Mouse (Mus musculus): ENCODE data around the gene Dglucy. TPM values are rescaled to one million over a fixed set of nuclear protein-coding genes. Genes with fewer than 3 reads are reported as not detected.
A peak's percentile ranks its signal among the peaks of the same experiment; 100 is the strongest.

Dglucy gene
- total RNA-seq, 1 experiment from 2014 or later: 4.6 TPM

- no peak for ATAC-seq (replicated peaks in 1 of 2; ENCODE audit: insufficient read depth in 1 of 2, low FRiP score in 2 of 2, low TSS enrichment in 1 of 2, low read depth in 1 of 2, poor library complexity in 2 of 2, severe bottlenecking in 2 of 2)
Observed at GRCm38 (mm10) chr12:100897736-100898650, 119.1 kb downstream of the Dglucy start.

GRCm38 (mm10) chr12:100899111-100899640 is 120.3 kb downstream of the Dglucy start:
- peak; percentile 54 for ATAC-seq (replicated peaks in 1 of 2; ENCODE audit: insufficient read depth in 1 of 2, low FRiP score in 2 of 2, low TSS enrichment in 1 of 2, low read depth in 1 of 2, poor library complexity in 2 of 2, severe bottlenecking in 2 of 2)

GRCm38 (mm10) chr12:100900901-100901300 is 122.0 kb downstream of the Dglucy start:
- ATAC-seq (replicated peaks in 1 of 2; ENCODE audit: insufficient read depth in 1 of 2, low FRiP score in 2 of 2, low TSS enrichment in 1 of 2, low read depth in 1 of 2, poor library complexity in 2 of 2, severe bottlenecking in 2 of 2): no peak

- no peak for ATAC-seq (replicated peaks in 1 of 2; ENCODE audit: insufficient read depth in 1 of 2, low FRiP score in 2 of 2, low TSS enrichment in 1 of 2, low read depth in 1 of 2, poor library complexity in 2 of 2, severe bottlenecking in 2 of 2)
Observed at GRCm38 (mm10) chr12:100901386-100901785, 122.5 kb downstream of the Dglucy start.

- no peak for ATAC-seq (replicated peaks in 1 of 2; ENCODE audit: insufficient read depth in 1 of 2, low FRiP score in 2 of 2, low TSS enrichment in 1 of 2, low read depth in 1 of 2, poor library complexity in 2 of 2, severe bottlenecking in 2 of 2)
Observed at GRCm38 (mm10) chr12:100903761-100904160, 124.9 kb downstream of the Dglucy start.

- ATAC-seq (replicated peaks in 1 of 2; ENCODE audit: insufficient read depth in 1 of 2, low FRiP score in 2 of 2, low TSS enrichment in 1 of 2, low read depth in 1 of 2, poor library complexity in 2 of 2, severe bottlenecking in 2 of 2): no peak
Observed at GRCm38 (mm10) chr12:100906861-100907260, 128.0 kb downstream of the Dglucy start.

- peak; percentile 30 to 39; a peak in 1 of 4 replicates for ATAC-seq (replicated peaks in 1 of 2; ENCODE audit: insufficient read depth in 1 of 2, low FRiP score in 2 of 2, low TSS enrichment in 1 of 2, low read depth in 1 of 2, poor library complexity in 2 of 2, severe bottlenecking in 2 of 2)
Observed at GRCm38 (mm10) chr12:100907598-100908297, 128.9 kb downstream of the Dglucy start, which contains the start of gene Gpr68. Gene Gpr68 (minus strand): TSS chr12:100908198.

- no peak for ATAC-seq (replicated peaks in 1 of 2; ENCODE audit: insufficient read depth in 1 of 2, low FRiP score in 2 of 2, low TSS enrichment in 1 of 2, low read depth in 1 of 2, poor library complexity in 2 of 2, severe bottlenecking in 2 of 2)
Observed at GRCm38 (mm10) chr12:100908298-100909034, 129.6 kb downstream of the Dglucy start.

GRCm38 (mm10) chr12:100909765-100910164 is 130.9 kb downstream of the Dglucy start:
- no peak for ATAC-seq (replicated peaks in 1 of 2; ENCODE audit: insufficient read depth in 1 of 2, low FRiP score in 2 of 2, low TSS enrichment in 1 of 2, low read depth in 1 of 2, poor library complexity in 2 of 2, severe bottlenecking in 2 of 2)

- no peak for ATAC-seq (replicated peaks in 1 of 2; ENCODE audit: insufficient read depth in 1 of 2, low FRiP score in 2 of 2, low TSS enrichment in 1 of 2, low read depth in 1 of 2, poor library complexity in 2 of 2, severe bottlenecking in 2 of 2)
Observed at GRCm38 (mm10) chr12:100910731-100911130, 131.9 kb downstream of the Dglucy start.

GRCm38 (mm10) chr12:100924646-100925339 is 145.9 kb downstream of the Dglucy start:
- ATAC-seq (replicated peaks in 1 of 2; ENCODE audit: insufficient read depth in 1 of 2, low FRiP score in 2 of 2, low TSS enrichment in 1 of 2, low read depth in 1 of 2, poor library complexity in 2 of 2, severe bottlenecking in 2 of 2): peak; percentile 63 to 80

- ATAC-seq (replicated peaks in 1 of 2; ENCODE audit: insufficient read depth in 1 of 2, low FRiP score in 2 of 2, low TSS enrichment in 1 of 2, low read depth in 1 of 2, poor library complexity in 2 of 2, severe bottlenecking in 2 of 2): peak; percentile 39 to 54; a peak in 2 of 4 replicates
Observed at GRCm38 (mm10) chr12:100925644-100926619, 147.1 kb downstream of the Dglucy start.

GRCm38 (mm10) chr12:100928286-100928685 is 149.4 kb downstream of the Dglucy start:
- ATAC-seq (replicated peaks in 1 of 2; ENCODE audit: insufficient read depth in 1 of 2, low FRiP score in 2 of 2, low TSS enrichment in 1 of 2, low read depth in 1 of 2, poor library complexity in 2 of 2, severe bottlenecking in 2 of 2): no peak

- ATAC-seq (replicated peaks in 1 of 2; ENCODE audit: insufficient read depth in 1 of 2, low FRiP score in 2 of 2, low TSS enrichment in 1 of 2, low read depth in 1 of 2, poor library complexity in 2 of 2, severe bottlenecking in 2 of 2): no peak
Observed at GRCm38 (mm10) chr12:100931653-100932052, 152.8 kb downstream of the Dglucy start.

GRCm38 (mm10) chr12:100934796-100935195 is 155.9 kb downstream of the Dglucy start:
- ATAC-seq (replicated peaks in 1 of 2; ENCODE audit: insufficient read depth in 1 of 2, low FRiP score in 2 of 2, low TSS enrichment in 1 of 2, low read depth in 1 of 2, poor library complexity in 2 of 2, severe bottlenecking in 2 of 2): no peak

GRCm38 (mm10) chr12:100936116-100936515 is 157.3 kb downstream of the Dglucy start:
- ATAC-seq (replicated peaks in 1 of 2; ENCODE audit: insufficient read depth in 1 of 2, low FRiP score in 2 of 2, low TSS enrichment in 1 of 2, low read depth in 1 of 2, poor library complexity in 2 of 2, severe bottlenecking in 2 of 2): peak; percentile 63 to 74; a peak in 3 of 4 replicates

Data from hematopoietic stem cell, adult 5-6 weeks (primary cell).